Mouse (Mus musculus) MEL (cell line): Measurements from ENCODE around the gene Itsn1.

Experiments used
- CHD2 ChIP-seq: IDR thresholded peaks from 2 replicates; pipeline ENCODE4 v1.6.1; 2011; ENCODE audit warnings: low read length, improper control_type of control experiment
- CTCF ChIP-seq, 3 experiments: IDR thresholded peaks in 2 of 3; conservative IDR thresholded peaks in 1 of 3; 2 replicates each; pipeline ENCODE4 v1.5.1; 2011 to 2012; ENCODE audit warnings: low read length in 3 of 3, low read depth in 2 of 3, mild to moderate bottlenecking in 2 of 3, improper control_type of control experiment in 1 of 3, inconsistent platforms in 1 of 3, mixed read lengths in 1 of 3, moderate library complexity in 1 of 3; ENCODE audit not compliant: control insufficient read depth in 1 of 3, insufficient read depth in 1 of 3, poor library complexity in 1 of 3, severe bottlenecking in 1 of 3
- E2F4 ChIP-seq: IDR thresholded peaks from 2 replicates; pipeline ENCODE4 v1.6.1; 2011; ENCODE audit warnings: low read depth, low read length, improper control_type of control experiment, borderline replicate concordance
- GABPA ChIP-seq: IDR thresholded peaks from 2 replicates; pipeline ENCODE4 v1.6.1; 2012; ENCODE audit warnings: low read depth, mild to moderate bottlenecking, inconsistent platforms, low read length, improper control_type of control experiment, moderate library complexity
- GATA1 ChIP-seq: IDR thresholded peaks from 2 replicates; pipeline ENCODE4 v1.6.1; 2011; ENCODE audit warnings: low read depth, low read length, improper control_type of control experiment
- MAFK ChIP-seq: IDR thresholded peaks from 2 replicates; pipeline ENCODE4 v1.6.1; 2011; ENCODE audit warnings: low read depth, mild to moderate bottlenecking, low read length, improper control_type of control experiment, borderline replicate concordance
- MAX ChIP-seq: IDR thresholded peaks from 2 replicates; pipeline ENCODE4 v1.6.1; 2011; ENCODE audit warnings: low read length, improper control_type of control experiment
- MXI1 ChIP-seq: IDR thresholded peaks from 2 replicates; pipeline ENCODE4 v1.6.1; 2011; ENCODE audit warnings: mild to moderate bottlenecking, low read depth, low read length, improper control_type of control experiment
- POLR2A ChIP-seq, 2 experiments: IDR thresholded peaks; 2 replicates each; pipeline ENCODE4 v1.6.1; 2011 to 2012; ENCODE audit warnings: low read length in 2 of 2, mild to moderate bottlenecking in 2 of 2, control low read depth in 1 of 2, improper control_type of control experiment in 1 of 2, low read depth in 1 of 2, moderate library complexity in 1 of 2; ENCODE audit not compliant: control insufficient read depth in 1 of 2, insufficient read depth in 1 of 2, poor library complexity in 1 of 2
- POLR2AphosphoS2 ChIP-seq: IDR thresholded peaks from 2 replicates; pipeline ENCODE4 v1.6.1; 2011; ENCODE audit warnings: low read length, improper control_type of control experiment
- ZMIZ1 ChIP-seq: IDR thresholded peaks from 2 replicates; pipeline ENCODE4 v1.6.1; 2012; ENCODE audit warnings: low read depth, mild to moderate bottlenecking, inconsistent platforms, low read length, improper control_type of control experiment, moderate library complexity

GRCm38 (mm10) chr16:91780826-91781225, 51.7 kb downstream of the Itsn1 start:
- TF ChIP-seq ZMIZ1 (no peak), MXI1 (no peak), CHD2 (no peak), GATA1 (no peak), POLR2A (IDR thresholded peaks at IDR 0.05; ENCODE audit: control insufficient read depth in 1 of 2, insufficient read depth in 1 of 2, low read depth in 1 of 2, low read length in 2 of 2, poor library complexity in 1 of 2) (no peak), MAFK (no peak), E2F4 (no peak), CTCF (IDR thresholded peaks at IDR 0.05 in 2 of 3, conservative IDR thresholded peaks at IDR 0.05 in 1 of 3; ENCODE audit: control insufficient read depth in 1 of 3, insufficient read depth in 1 of 3, low read depth in 2 of 3, low read length in 3 of 3, poor library complexity in 1 of 3, severe bottlenecking in 1 of 3) (no peak), GABPA (no peak), MAX (no peak), POLR2AphosphoS2 (no peak)
